Mouse (Mus musculus) liver, embryonic 14.5 days (tissue): ENCODE results near the gene Tomm20. TPM values are rescaled to one million over a fixed set of nuclear protein-coding genes. Genes with fewer than 3 reads are reported as not detected.

Source experiments
- ATAC-seq: fragments of 200-750 bp; cut with Nextera tagmentation; 2 replicates; pipeline ENCODE4 v1.8.0; 2017; ENCODE audit warnings: moderate number of reproducible peaks, mild to moderate bottlenecking, moderate library complexity; ENCODE audit not compliant: insufficient read depth
- DNase-seq, 3 experiments: peaks; one replicate each; pipeline ENCODE4 v3.0.0-alpha.2; 2012 to 2013; ENCODE audit warnings: low read depth in 3 of 3, low spot score in 3 of 3
- H3K27ac ChIP-seq: fragments of 300-500 bp; sonication (generic); 2 replicates; pipeline ENCODE4 v1.5.1; 2014; ENCODE audit warnings: moderate library complexity, mild to moderate bottlenecking, control low read depth, inconsistent platforms
- H3K27me3 ChIP-seq: fragments of 300-500 bp; sonication (generic); 2 replicates; pipeline ENCODE4 v1.6.1; 2014; ENCODE audit warnings: mild to moderate bottlenecking, low read length, moderate library complexity; ENCODE audit not compliant: control insufficient read depth, insufficient read depth
- H3K36me3 ChIP-seq: fragments of 300-500 bp; sonication (generic); replicated peaks from 2 replicates; pipeline ENCODE4 v1.6.1; 2014; ENCODE audit warnings: low read depth; ENCODE audit not compliant: control insufficient read depth, insufficient read depth
- H3K4me1 ChIP-seq, 2 experiments: fragments of 200-500 bp in 1 of 2; fragments of 300-500 bp in 1 of 2; sonication (generic) in 1 of 2; replicated peaks; 2 replicates each; pipeline ENCODE4 v1.6.1; 2012 to 2014; ENCODE audit warnings: antibody characterized with exemption in 1 of 2, inconsistent platforms in 1 of 2, low read length in 1 of 2; ENCODE audit not compliant: control insufficient read depth in 2 of 2, insufficient read depth in 2 of 2
- H3K4me2 ChIP-seq: fragments of 300-500 bp; sonication (generic); 2 replicates; pipeline ENCODE4 v1.6.1; 2014; ENCODE audit warnings: low read depth, mild to moderate bottlenecking, control low read depth, moderate library complexity
- H3K4me3 ChIP-seq, 2 experiments: fragments of 200-500 bp in 1 of 2; fragments of 300-500 bp in 1 of 2; sonication (generic) in 1 of 2; 2 replicates each; pipeline ENCODE4 v1.5.1; 2012 to 2014; ENCODE audit warnings: low read depth in 2 of 2, low read length in 2 of 2, mild to moderate bottlenecking in 2 of 2, control low read depth in 1 of 2, inconsistent platforms in 1 of 2, moderate library complexity in 1 of 2; ENCODE audit not compliant: insufficient read depth in 1 of 2
- H3K9ac ChIP-seq: fragments of 300-500 bp; sonication (generic); replicated peaks from 2 replicates; pipeline ENCODE4 v1.6.1; 2014; ENCODE audit warnings: mild to moderate bottlenecking, control low read depth, moderate library complexity
- H3K9me3 ChIP-seq: fragments of 300-500 bp; sonication (generic); 2 replicates; pipeline ENCODE4 v1.6.1; 2016; ENCODE audit warnings: low read length, mixed read lengths; ENCODE audit not compliant: control insufficient read depth
- CTCF ChIP-seq: IDR thresholded peaks from 2 replicates; pipeline ENCODE4 v1.5.1; 2016; ENCODE audit warnings: antibody characterized with exemption, low read depth, control low read depth
- EP300 ChIP-seq: IDR thresholded peaks from 2 replicates; pipeline ENCODE4 v1.6.1; 2016; ENCODE audit warnings: antibody characterized with exemption, low read depth
- WGBS: fragments of 180-500 bp; shearing (Covaris S2); extraction: QIAGEN DNeasy Blood & Tissue Kit; methylation state at CpG from one replicate; pipeline ENCODE4 v1.1.7; 2014; ENCODE audit not compliant: insufficient replicate concordance; 5-methylcytosine and 5-hydroxymethylcytosine counted together
- polyA plus RNA-seq, 2 experiments: library from polyadenylated mRNA; depleted of rRNA in 1 of 2; stranded (reverse) in 1 of 2; unstranded in 1 of 2; fragments of >200 nt; fragmentation: Nextera tagmentation in 1 of 2; extraction: Ambion mirVana in 1 of 2; gene quantifications; 2 replicates each; pipeline versions ENCODE4 v1.2.1 to v1.2.3; 2012 to 2014

Gene Tomm20
- polyA plus RNA-seq, 2 experiments = 44.0 to 137 TPM

- peak; percentile 30; the same call in 1 of the 2 replicates for TF ChIP-seq CTCF
- TF ChIP-seq EP300 = no peak
- DNase-seq (no peak), ATAC-seq (0 out of 2 replicates have a peak, but pooled peaks have one; percentile 41)
- H3K27me3 ChIP-seq = no peaks in the 10 kb centered on the region
- H3K9ac ChIP-seq = no peak overlapping the region
- no peak overlapping the region for H3K4me2 ChIP-seq
- no peak overlapping the region for H3K4me3 ChIP-seq
- peaks cover 0 to under 1% of the 10 kb centered on the region in 2 experiments; a peak in 2 of 4 replicates for H3K4me1 ChIP-seq
- no peak overlapping the region for H3K27ac ChIP-seq
- 32% methylated on average over 6 of the region's 6 CpGs for WGBS
- H3K36me3 ChIP-seq = no peaks in the 10 kb centered on the region
- no peaks in the 10 kb centered on the region for H3K9me3 ChIP-seq
Measured at GRCm38 (mm10) chr8:126908805-126909204, 36.8 kb downstream of the Tomm20 start.

GRCm38 (mm10) chr8:126907968-126908367 lies 37.7 kb downstream of the Tomm20 start:
- H3K27me3 ChIP-seq = no peaks in the 10 kb centered on the region
- TF ChIP-seq CTCF = no peak
- TF ChIP-seq EP300 = no peak
- H3K36me3 ChIP-seq = no peaks in the 10 kb centered on the region
- no peaks in the 10 kb centered on the region for H3K9me3 ChIP-seq
- no peak overlapping the region for H3K9ac ChIP-seq
- peaks cover 0 to 3% of the 10 kb centered on the region in 2 experiments; a peak in 2 of 4 replicates for H3K4me1 ChIP-seq
- no peak overlapping the region for H3K4me3 ChIP-seq
- no peak overlapping the region for H3K27ac ChIP-seq
- H3K4me2 ChIP-seq = no peak overlapping the region
- ATAC-seq (no peak), DNase-seq (no peak)
- 72% methylated on average over 9 of the region's 9 CpGs for WGBS

GRCm38 (mm10) chr8:126907374-126907773 lies 38.3 kb downstream of the Tomm20 start:
- no peak for ATAC-seq
- 63% methylated on average over 3 of the region's 3 CpGs for WGBS

GRCm38 (mm10) chr8:126905387-126905786 lies 40.3 kb downstream of the Tomm20 start:
- Histone ChIP-seq H3K36me3 (no peaks in the 10 kb centered on the region), H3K9me3 (no peaks in the 10 kb centered on the region), H3K4me1 (peaks cover 0 to 7% of the 10 kb centered on the region in 2 experiments; a peak in 2 of 4 replicates), H3K27me3 (no peaks in the 10 kb centered on the region), H3K4me3 (no peak overlapping the region), H3K27ac (no peak overlapping the region), H3K4me2 (no peak overlapping the region), H3K9ac (no peak overlapping the region)
- TF ChIP-seq CTCF (peak; percentile 40; the same call in 1 of the 2 replicates), EP300 (no peak)
- ATAC-seq = no peak
- no peak for DNase-seq
- 80% methylated on average over 3 of the region's 3 CpGs for WGBS

More at GRCm38 (mm10) chr8:126907374-126907773, 38.3 kb downstream of the Tomm20 start:
- Histone ChIP-seq H3K9ac (no peak overlapping the region), H3K4me1 (peaks cover 0 to 3% of the 10 kb centered on the region in 2 experiments; a peak in 2 of 4 replicates), H3K27me3 (no peaks in the 10 kb centered on the region), H3K27ac (no peak overlapping the region), H3K36me3 (no peaks in the 10 kb centered on the region), H3K4me2 (no peak overlapping the region), H3K9me3 (no peaks in the 10 kb centered on the region), H3K4me3 (no peak overlapping the region)
- no peak for DNase-seq
- TF ChIP-seq CTCF = no peak
- TF ChIP-seq EP300 = no peak

- ATAC-seq (no peak), DNase-seq (no peak)
- no peak overlapping the region for H3K27ac ChIP-seq
Measured at GRCm38 (mm10) chr8:126903927-126904326, 41.7 kb downstream of the Tomm20 start.

More at GRCm38 (mm10) chr8:126903927-126904326, 41.7 kb downstream of the Tomm20 start:
- Histone ChIP-seq H3K4me2 (no peak overlapping the region), H3K27me3 (no peaks in the 10 kb centered on the region), H3K36me3 (no peaks in the 10 kb centered on the region), H3K9me3 (no peaks in the 10 kb centered on the region), H3K4me3 (no peak overlapping the region), H3K4me1 (peaks cover 0 to 9% of the 10 kb centered on the region in 2 experiments; a peak in 2 of 4 replicates), H3K9ac (no peak overlapping the region)
- TF ChIP-seq EP300 (no peak), CTCF (no peak)
- 69% methylated on average over 9 of the region's 9 CpGs for WGBS
